11 mouse cellular contexts compared by ENCODE assay signal in the genomic region with DNA sequence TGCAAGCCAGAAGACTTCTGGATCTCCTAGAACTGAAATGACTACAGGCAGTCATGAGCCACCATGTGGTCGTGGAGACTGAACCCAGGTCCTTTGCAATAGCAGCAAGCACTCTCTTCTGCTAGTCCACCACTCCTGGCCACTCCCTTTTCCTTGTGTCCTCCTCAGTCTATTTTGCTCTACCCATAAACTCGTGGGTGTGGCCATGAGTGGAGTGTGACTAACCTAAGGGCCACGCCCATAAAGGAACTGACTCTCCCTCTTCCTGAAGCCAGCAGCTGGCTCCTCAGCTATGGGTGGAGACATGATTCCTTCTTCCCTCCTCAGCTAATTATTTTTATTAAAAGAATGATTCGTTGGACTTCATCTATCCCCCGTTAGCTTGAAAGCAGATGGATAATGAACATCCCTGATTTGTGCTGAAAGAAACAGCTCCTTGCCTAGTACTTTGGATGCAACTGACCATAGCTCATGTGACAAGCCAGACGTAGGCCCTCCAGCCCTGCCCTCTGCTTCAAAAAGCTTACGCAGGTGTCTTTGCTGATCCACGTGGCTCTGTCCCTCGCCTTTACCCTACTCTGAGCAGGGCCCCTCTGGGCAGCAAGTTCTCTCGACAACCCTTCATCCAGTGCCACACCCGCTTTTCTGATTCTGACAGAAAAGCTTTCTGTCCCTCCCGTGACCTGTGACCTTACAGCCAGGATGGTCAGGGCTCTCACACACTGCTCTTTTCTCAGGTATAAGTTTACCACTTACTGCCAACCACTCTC. TPM values are rescaled to one million over a fixed set of nuclear protein-coding genes. Genes with fewer than 3 reads are reported as not detected.
DNase-seq lines count a peak whose midpoint lies in the region; ATAC-seq and TF ChIP-seq lines count a peak whose summit lies in the region.
"Had no signal": no experiment of that assay in that cellular context is flagged by ENCODE, and none has a peak within 500 bp of the region (broad histone marks: within the 10 kb centered on the region; RNA-seq: fewer than 3 reads in every experiment).

No protein-coding gene starts in this region.

- no peak overlapping the region for H3K4me3 ChIP-seq in kidney, adult 2 months (ENCODE audit: insufficient read depth, low read depth, low read length)
- no peak overlapping the region for H3K4me3 ChIP-seq in kidney, embryonic 14.5 days (ENCODE audit: low read length)
- H3K4me3 ChIP-seq in forebrain, embryonic 11.5 days (ENCODE audit: low read depth, low read length), result no peak overlapping the region
- no peak overlapping the region for H3K4me3 ChIP-seq in midbrain, embryonic 14.5 days (replicated peaks; ENCODE audit: low read depth, low read length)
- H3K4me3 ChIP-seq: hindbrain, embryonic 15.5 days had no signal

- TF ChIP-seq CTCF in kidney, adult 2 months (conservative IDR thresholded peaks at IDR 0.05; ENCODE audit: insufficient read depth, insufficient read length, low read depth, low read length), result no peak

- peak overlapping the region; percentile 6; the same call in 1 of the 2 replicates for H3K27ac ChIP-seq in kidney, adult 2 months (ENCODE audit: insufficient read depth, low read depth, low read length)
- no peak overlapping the region for H3K27ac ChIP-seq in kidney, embryonic 14.5 days (ENCODE audit: low read depth, low read length)
- no peak overlapping the region for H3K27ac ChIP-seq in forebrain, embryonic 11.5 days (ENCODE audit: low read depth, low read length)
- no peak overlapping the region for H3K27ac ChIP-seq in midbrain, embryonic 14.5 days (replicated peaks; ENCODE audit: low read depth, low read length)
- H3K27ac ChIP-seq: hindbrain, embryonic 15.5 days; macrophage had no signal

- no peaks in the 10 kb centered on the region for H3K9me3 ChIP-seq in kidney, embryonic 14.5 days (ENCODE audit: control insufficient read depth, low read length)
- no peaks in the 10 kb centered on the region for H3K9me3 ChIP-seq in forebrain, embryonic 11.5 days (ENCODE audit: control insufficient read depth, low read length)
- no peaks in the 10 kb centered on the region for H3K9me3 ChIP-seq in midbrain, embryonic 14.5 days (ENCODE audit: control insufficient read depth, low read length)
- H3K9me3 ChIP-seq: hindbrain, embryonic 15.5 days had no signal

- H3K36me3 ChIP-seq in kidney, adult 2 months (ENCODE audit: control insufficient read depth, insufficient read depth, low read length), result no peaks in the 10 kb centered on the region
- H3K36me3 ChIP-seq in kidney, embryonic 14.5 days (ENCODE audit: control insufficient read depth, insufficient read depth, low read length), result no peaks in the 10 kb centered on the region
- H3K36me3 ChIP-seq in forebrain, embryonic 11.5 days (ENCODE audit: control insufficient read depth, insufficient read depth, low read length), result no peaks in the 10 kb centered on the region
- H3K36me3 ChIP-seq in midbrain, embryonic 14.5 days (ENCODE audit: control insufficient read depth, insufficient read depth, low read length), result no peaks in the 10 kb centered on the region
- H3K36me3 ChIP-seq: hindbrain, embryonic 15.5 days had no signal

- no peaks in the 10 kb centered on the region for H3K27me3 ChIP-seq in kidney, adult 2 months (replicated peaks; ENCODE audit: control insufficient read depth, insufficient read depth, low read length)
- H3K27me3 ChIP-seq in kidney, embryonic 14.5 days (ENCODE audit: control insufficient read depth, insufficient read depth, low read length), result peaks cover 28% of the 10 kb centered on the region
- H3K27me3 ChIP-seq in forebrain, embryonic 11.5 days (ENCODE audit: control insufficient read depth, insufficient read depth, low read length), result peaks cover 15% of the 10 kb centered on the region
- H3K27me3 ChIP-seq in midbrain, embryonic 14.5 days (ENCODE audit: control insufficient read depth, insufficient read depth, low read length), result peaks cover 23% of the 10 kb centered on the region

- ATAC-seq in kidney, embryonic 14.5 days (ENCODE audit: low FRiP score, low TSS enrichment), result no peak
- ATAC-seq in monocyte, adult 5-6 weeks (replicated peaks; ENCODE audit: insufficient number of reproducible peaks, low FRiP score, low TSS enrichment, poor library complexity, severe bottlenecking), result peak; percentile 19; the same call in 1 of the 2 replicates
- ATAC-seq in forebrain, embryonic 11.5 days (replicated peaks; ENCODE audit: low FRiP score), result no peak
- ATAC-seq in cerebellum, adult (ENCODE audit: insufficient number of reproducible peaks, low FRiP score, low TSS enrichment), result no peak
- no peak for ATAC-seq in midbrain, embryonic 14.5 days (ENCODE audit: low FRiP score, low TSS enrichment)
- ATAC-seq: activated CD4-positive, CD25-positive, alpha-beta regulatory T cell, adult 4 months had no signal

- DNase-seq in kidney, adult 2 months, result peak; percentile 77
- DNase-seq in ZHBTc4 (ENCODE audit: low read depth, low spot score), result peak; percentile 78
- peak; percentile 48 to 71 for DNase-seq in kidney, postnatal 25 days
- no peak for DNase-seq in forebrain, embryonic 11.5 days (ENCODE audit: low spot score)
- no peak for DNase-seq in midbrain, embryonic 14.5 days

- no peak overlapping the region for H3K9ac ChIP-seq in kidney, embryonic 14.5 days (ENCODE audit: low read depth, low read length)
- H3K9ac ChIP-seq in forebrain, embryonic 11.5 days (ENCODE audit: low read length), result no peak overlapping the region
- no peak overlapping the region for H3K9ac ChIP-seq in midbrain, embryonic 14.5 days (replicated peaks; ENCODE audit: low read length)
- H3K9ac ChIP-seq: hindbrain, embryonic 15.5 days had no signal

- H3K4me1 ChIP-seq in kidney, adult 2 months (ENCODE audit: control insufficient read depth, insufficient read depth, low read length), result peaks cover 3% of the 10 kb centered on the region; the same call in 1 of the 2 replicates
- H3K4me1 ChIP-seq in kidney, embryonic 14.5 days (ENCODE audit: control insufficient read depth, insufficient read depth, low read length), result peaks cover 6% of the 10 kb centered on the region; the same call in 1 of the 2 replicates
- H3K4me1 ChIP-seq in forebrain, embryonic 11.5 days (replicated peaks; ENCODE audit: control insufficient read depth, insufficient read depth, low read length), result peaks cover 3% of the 10 kb centered on the region
- H3K4me1 ChIP-seq in midbrain, embryonic 14.5 days (ENCODE audit: control insufficient read depth, insufficient read depth, low read length), result peaks cover 7% of the 10 kb centered on the region

- no peak overlapping the region for H3K4me2 ChIP-seq in kidney, embryonic 14.5 days (replicated peaks; ENCODE audit: low read depth, low read length)
- no peak overlapping the region for H3K4me2 ChIP-seq in forebrain, embryonic 11.5 days (ENCODE audit: low read depth, low read length, severe bottlenecking)
- no peak overlapping the region for H3K4me2 ChIP-seq in midbrain, embryonic 14.5 days (ENCODE audit: low read length)
- H3K4me2 ChIP-seq: hindbrain, embryonic 15.5 days had no signal

- no peak for TF ChIP-seq POLR2A in kidney, adult 2 months (IDR thresholded peaks at IDR 0.05; ENCODE audit: low read depth, low read length)

- 51% methylated on average over 12 of the region's 12 CpGs for WGBS in kidney, adult 2 months
- WGBS in kidney, embryonic 14.5 days, result 66% methylated on average over 12 of the region's 12 CpGs
- 69% methylated on average over 12 of the region's 12 CpGs for WGBS in forebrain, embryonic 11.5 days
- 76% methylated on average over 12 of the region's 12 CpGs for WGBS in midbrain, embryonic 14.5 days

RNA-seq across cellular contexts. Expression of a gene that starts 4.1 kb away (rescaled TPM):
- polyA plus RNA-seq in kidney, adult 2 months (2012; rRNA removed), result 66.4 and 71.2 TPM in 2 replicates
- 19.7 and 20.3 TPM in 2 replicates for polyA plus RNA-seq in kidney, embryonic 14.5 days (2014; fragmentation: Nextera tagmentation; extraction: Ambion mirVana)
- 0.57 to 0.85 TPM in 2 of 3 replicates, not detected in the other for total RNA-seq in monocyte, adult 5-6 weeks (2017)
- 18.3 and 21.4 TPM in 2 replicates for polyA plus RNA-seq in forebrain, embryonic 11.5 days (2014; fragmentation: Nextera tagmentation; extraction: Ambion mirVana)
- polyA plus RNA-seq in midbrain, embryonic 14.5 days (2014; fragmentation: Nextera tagmentation; extraction: Ambion mirVana), result 15.9 and 17.6 TPM in 2 replicates

RNA-seq across cellular contexts. Expression of a gene that starts 45.6 kb away (rescaled TPM):
- 1,404 and 1,744 TPM in 2 replicates for polyA plus RNA-seq in kidney, adult 2 months (2012; rRNA removed)
- 225 and 306 TPM in 2 replicates for polyA plus RNA-seq in kidney, embryonic 14.5 days (2014; fragmentation: Nextera tagmentation; extraction: Ambion mirVana)
- total RNA-seq in monocyte, adult 5-6 weeks (2017), result 344 to 634 TPM (median 510 TPM) in 3 replicates
- polyA plus RNA-seq in forebrain, embryonic 11.5 days (2014; fragmentation: Nextera tagmentation; extraction: Ambion mirVana), result 240 and 251 TPM in 2 replicates
- polyA plus RNA-seq in midbrain, embryonic 14.5 days (2014; fragmentation: Nextera tagmentation; extraction: Ambion mirVana), result 252 and 292 TPM in 2 replicates

RNA-seq across cellular contexts. Expression of a gene that starts 49.4 kb away (rescaled TPM):
- 0.18 and 0.99 TPM in 2 replicates for polyA plus RNA-seq in kidney, adult 2 months (2012; rRNA removed)
- not detected in 2 replicates for polyA plus RNA-seq in kidney, embryonic 14.5 days (2014; fragmentation: Nextera tagmentation; extraction: Ambion mirVana)
- total RNA-seq in monocyte, adult 5-6 weeks (2017), result not detected in 3 replicates
- not detected in 2 replicates for polyA plus RNA-seq in forebrain, embryonic 11.5 days (2014; fragmentation: Nextera tagmentation; extraction: Ambion mirVana)
- polyA plus RNA-seq in midbrain, embryonic 14.5 days (2014; fragmentation: Nextera tagmentation; extraction: Ambion mirVana), result not detected in 2 replicates
- polyA plus RNA-seq: activated CD4-positive, CD25-positive, alpha-beta regulatory T cell, adult 4 months had no signal

Comparison
In these comparisons a context has a peak if more than half of its experiments do, and no peak if none do; other contexts are left out.
1. DNase-seq: peak in kidney, adult 2 months (single experiment), ZHBTc4 (single experiment) and kidney, postnatal 25 days (2 of 2); none in forebrain, embryonic 11.5 days (single experiment) and midbrain, embryonic 14.5 days (single experiment).